Mouse (Mus musculus): Measurements from ENCODE around the gene Rpl3l. TPM values are rescaled to one million over a fixed set of nuclear protein-coding genes. Genes with fewer than 3 reads are reported as not detected.
"Not testable (repeated sequence)": the region's sequence is repeated elsewhere in the genome, so short reads cannot be mapped to it uniquely, and the experiment has no call there.

Rpl3l gene
- total RNA-seq, 2 experiments from 2014 or later: 400 to 416 TPM

GRCm38 (mm10) chr17:24718938-24719337 lies 8.7 kb upstream of the Rpl3l start:
- intact Hi-C loops (cut with DNase I): loop anchor here (5.0 kb wide), 1 partner anchor 302 kb away; no protein-coding TSS in a partner anchor
- DNase-seq: not testable (repeated sequence)

- intact Hi-C loops (cut with DNase I): loop anchor here (5.0 kb wide), 1 partner anchor 302 kb away; no protein-coding TSS in a partner anchor
- DNase-seq: peak; percentile 95
Measured at GRCm38 (mm10) chr17:24719494-24720222, 8.0 kb upstream of the Rpl3l start.

GRCm38 (mm10) chr17:24720616-24721015 lies 7.0 kb upstream of the Rpl3l start:
- intact Hi-C loops (cut with DNase I): not testable (repeated sequence)

DNA sequence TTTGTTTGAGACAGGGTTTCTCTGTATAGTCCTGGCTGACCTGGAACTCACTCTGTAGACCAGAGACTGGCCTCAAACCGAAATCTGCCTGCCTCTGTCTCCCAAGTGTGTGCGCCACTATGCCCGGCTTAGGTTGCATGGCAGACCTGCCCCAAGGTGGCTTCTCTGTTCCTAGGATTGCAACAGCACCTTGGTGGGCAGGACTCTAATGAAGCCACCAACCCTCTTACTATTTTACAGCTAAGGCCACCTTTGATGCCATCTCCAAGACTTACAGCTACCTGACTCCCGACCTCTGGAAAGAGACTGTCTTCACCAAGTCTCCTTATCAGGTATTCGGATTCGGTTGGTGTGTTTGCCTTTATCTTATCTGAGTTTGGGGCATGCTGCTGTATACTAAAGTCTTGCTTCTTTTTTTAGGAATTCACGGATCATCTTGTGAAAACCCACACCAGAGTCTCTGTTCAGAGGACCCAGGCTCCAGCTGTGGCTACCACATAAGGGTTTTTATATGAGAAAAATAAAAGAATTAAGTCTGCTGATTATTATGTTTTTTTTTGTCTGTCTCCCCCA lies 6.2 kb upstream of the Rpl3l start:
- intact Hi-C loops (cut with DNase I); DNase-seq: not testable (repeated sequence)

More at GRCm38 (mm10) chr17:24720616-24721015, 7.0 kb upstream of the Rpl3l start:
- DNase-seq: not testable (repeated sequence)

- DNase-seq: no peak
- intact Hi-C loops (cut with DNase I): no loop called here
Measured at GRCm38 (mm10) chr17:24722220-24722924, 5.2 kb upstream of the Rpl3l start.

- intact Hi-C loops (cut with DNase I): no loop called here
Measured at GRCm38 (mm10) chr17:24723122-24723880, 4.3 kb upstream of the Rpl3l start.

GRCm38 (mm10) chr17:24723881-24724180 lies 3.8 kb upstream of the Rpl3l start:
- intact Hi-C loops (cut with DNase I): no loop called here
- no peak for DNase-seq

More at GRCm38 (mm10) chr17:24723122-24723880, 4.3 kb upstream of the Rpl3l start:
- DNase-seq: no peak

- DNase-seq: peak; percentile 98 to 99
- intact Hi-C loops (cut with DNase I): no loop called here
Measured at GRCm38 (mm10) chr17:24724184-24724583, 3.4 kb upstream of the Rpl3l start, which contains the start of gene Ndufb10. Gene Ndufb10 (minus strand): TSS chr17:24724478.

DNA sequence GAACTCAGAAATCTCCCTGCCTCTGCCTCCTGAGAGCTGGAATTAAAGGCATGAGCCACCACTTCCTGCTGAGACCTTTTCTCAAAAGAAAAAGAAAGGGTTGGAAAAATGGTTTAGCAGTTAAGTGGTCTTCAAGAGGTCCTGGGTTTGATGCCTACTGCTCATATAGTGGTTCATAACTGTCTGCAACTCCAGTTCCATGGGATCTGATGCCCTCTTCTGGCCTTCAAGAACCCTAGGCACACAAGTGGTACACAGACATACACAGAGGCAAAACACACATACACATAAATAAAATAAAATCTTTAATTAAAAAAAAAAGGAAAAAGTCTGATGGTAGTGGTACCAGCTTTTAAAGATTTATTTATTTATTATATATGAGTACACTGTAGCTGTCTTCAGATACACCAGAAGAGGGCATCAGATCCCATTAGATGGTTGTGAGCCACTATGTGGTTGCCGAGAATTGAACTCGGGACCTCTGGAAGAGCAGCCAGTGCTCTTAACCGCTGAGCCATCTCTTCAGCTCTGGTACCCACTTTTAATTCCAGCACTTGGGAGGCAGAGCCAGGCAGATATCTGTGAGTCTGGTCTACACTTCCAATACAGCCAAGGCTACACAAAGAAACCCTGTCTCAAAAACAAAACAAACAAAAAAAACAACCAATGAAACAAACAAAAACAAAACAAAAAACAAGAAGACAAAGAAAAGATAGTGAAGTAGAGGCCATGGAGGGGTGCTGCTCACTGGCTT lies 1.8 kb upstream of the Rpl3l start:
- DNase-seq: no peak
- intact Hi-C loops (cut with DNase I): no loop called here

- no peak for DNase-seq
- intact Hi-C loops (cut with DNase I): no loop called here
Measured at GRCm38 (mm10) chr17:24728184-24728583, 564 bp downstream of the Rpl3l start.

DNA sequence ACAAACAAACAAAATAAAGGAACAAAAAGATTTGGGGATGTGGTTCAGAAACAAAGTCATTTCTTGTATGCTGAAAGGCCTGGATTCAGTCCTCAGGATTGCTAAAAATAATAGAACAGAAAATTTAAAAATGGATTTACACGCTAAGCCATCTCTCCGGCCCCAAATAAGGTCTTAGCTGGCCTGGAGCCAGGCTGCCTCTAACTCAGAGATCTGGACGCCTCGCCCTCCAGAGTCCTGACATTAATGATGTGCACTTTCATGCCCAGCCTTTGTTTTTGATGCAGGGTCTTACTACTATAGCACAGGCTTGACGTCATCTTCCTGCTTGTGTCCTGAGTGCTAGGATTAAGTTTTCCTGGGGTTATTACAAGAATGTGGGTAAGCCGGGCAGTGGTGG lies 1.4 kb downstream of the Rpl3l start:
- intact Hi-C loops (cut with DNase I): no loop called here
- DNase-seq: no peak

- no peak for DNase-seq
- intact Hi-C loops (cut with DNase I): no loop called here
Measured at GRCm38 (mm10) chr17:24730787-24731186, 3.2 kb downstream of the Rpl3l start.

DNA sequence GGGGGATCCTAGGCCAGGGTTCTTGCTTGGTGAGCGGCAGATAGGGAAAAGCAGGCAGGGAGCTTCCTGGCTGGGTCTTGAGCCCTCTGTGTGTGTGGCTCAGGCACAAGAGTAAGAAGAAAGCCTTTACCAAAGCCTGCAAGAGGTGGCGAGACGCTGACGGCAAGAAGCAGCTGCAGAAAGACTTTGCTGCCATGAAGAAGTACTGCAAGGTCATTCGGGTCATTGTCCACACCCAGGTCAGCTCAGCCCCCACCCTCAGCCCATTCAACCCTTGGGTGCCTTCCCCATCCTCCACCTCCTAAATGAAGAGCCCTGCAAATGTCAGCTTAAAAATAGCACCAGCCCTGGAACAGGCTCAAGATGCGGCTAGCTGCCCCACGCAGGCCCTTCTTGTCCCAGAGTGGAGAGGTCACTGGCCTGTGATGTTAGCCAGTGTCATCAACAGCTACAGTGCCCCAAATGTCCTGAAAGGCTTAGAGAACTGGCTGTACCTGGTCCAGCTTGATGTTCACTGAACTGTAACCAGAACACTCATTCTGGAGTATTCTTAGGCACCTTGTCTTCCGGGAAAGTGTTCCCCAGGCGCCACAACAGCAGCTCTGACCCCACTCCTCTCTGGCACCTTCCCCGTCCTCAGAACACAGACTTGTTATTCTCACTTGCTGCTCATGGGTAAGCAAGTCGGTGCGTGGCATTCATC lies 4.8 kb downstream of the Rpl3l start:
- intact Hi-C loops (cut with DNase I): no loop called here
- DNase-seq: peak in 1 of 2 experiments; percentile 52

GRCm38 (mm10) chr17:24733434-24734050 lies 5.9 kb downstream of the Rpl3l start:
- DNase-seq: no peak
- intact Hi-C loops (cut with DNase I): no loop called here

DNA sequence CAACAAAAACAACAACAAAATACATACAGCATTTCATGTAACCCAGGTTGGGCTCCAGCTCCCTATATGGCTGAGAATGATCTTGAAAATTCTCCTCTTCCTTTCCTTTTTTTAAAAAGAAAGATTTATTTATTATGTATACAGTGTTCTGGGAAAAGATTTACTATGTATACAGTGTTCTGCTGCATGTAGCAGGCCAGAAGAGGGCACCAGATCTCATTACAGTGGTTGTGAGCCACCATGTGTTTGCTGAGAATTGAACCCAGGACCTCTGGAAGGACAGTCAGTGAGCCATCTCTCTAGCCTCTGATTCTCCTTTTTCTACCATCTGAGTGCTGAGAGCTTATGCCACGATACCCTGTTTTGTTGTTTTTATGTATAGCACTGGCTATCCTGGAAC lies 6.9 kb downstream of the Rpl3l start:
- intact Hi-C loops (cut with DNase I): no loop called here

GRCm38 (mm10) chr17:24735446-24735845 lies 7.8 kb downstream of the Rpl3l start:
- intact Hi-C loops (cut with DNase I): no loop called here
- no peak for DNase-seq

More for the DNA sequence above, 6.9 kb downstream of the Rpl3l start:
- no peak for DNase-seq

- intact Hi-C loops (cut with DNase I): no loop called here
- DNase-seq: peak; percentile 92 to 93
Measured at GRCm38 (mm10) chr17:24736330-24737051, 8.9 kb downstream of the Rpl3l start, which contains the start of gene Msrb1. Gene Msrb1 (plus strand): TSS chr17:24736642.

GRCm38 (mm10) chr17:24737135-24737810 lies 9.7 kb downstream of the Rpl3l start:
- no peak for DNase-seq
- intact Hi-C loops (cut with DNase I): no loop called here
